Mouse (Mus musculus): ENCODE data around the gene Psen1. TPM values are rescaled to one million over a fixed set of nuclear protein-coding genes. Genes with fewer than 3 reads are reported as not detected.

Gene Psen1
- polyA plus RNA-seq, 1 experiment from 2014 or later = 61.3 TPM

GRCm38 (mm10) chr12:83742834-83743233 is 54.9 kb downstream of the Psen1 start:
- Histone ChIP-seq H3K27me3 (ENCODE audit: insufficient read depth, low read length) (no peaks in the 10 kb centered on the region), H3K4me3 (ENCODE audit: low read depth, low read length) (no peak overlapping the region), H3K4me2 (no peak overlapping the region), H3K27ac (ENCODE audit: low read depth) (no peak overlapping the region), H3K4me1 (ENCODE audit: insufficient read depth) (no peaks in the 10 kb centered on the region), H3K9me3 (ENCODE audit: low read depth, low read length) (no peaks in the 10 kb centered on the region), H3K9ac (no peak overlapping the region), H3K36me3 (ENCODE audit: insufficient read depth) (no peaks in the 10 kb centered on the region)
- no peak for DNase-seq
- no peak for ATAC-seq (ENCODE audit: insufficient read depth)
- TF ChIP-seq CTCF (IDR thresholded peaks at IDR 0.05; ENCODE audit: low read depth) = no peak
- WGBS = 74% methylated on average over 4 of the region's 4 CpGs

GRCm38 (mm10) chr12:83743712-83744111 is 55.8 kb downstream of the Psen1 start:
- no peak for ATAC-seq (ENCODE audit: insufficient read depth)
- WGBS = 45% methylated on average over 3 of the region's 3 CpGs
- H3K4me3 ChIP-seq (ENCODE audit: low read depth, low read length) = no peak overlapping the region

GRCm38 (mm10) chr12:83749186-83749585 is 61.2 kb downstream of the Psen1 start:
- Histone ChIP-seq H3K9me3 (ENCODE audit: low read depth, low read length) (no peaks in the 10 kb centered on the region), H3K36me3 (ENCODE audit: insufficient read depth) (no peaks in the 10 kb centered on the region), H3K4me1 (ENCODE audit: insufficient read depth) (peaks cover 5% of the 10 kb centered on the region), H3K4me3 (ENCODE audit: low read depth, low read length) (no peak overlapping the region), H3K9ac (no peak overlapping the region), H3K4me2 (no peak overlapping the region), H3K27me3 (ENCODE audit: insufficient read depth, low read length) (no peaks in the 10 kb centered on the region), H3K27ac (ENCODE audit: low read depth) (no peak overlapping the region)
- no peak for TF ChIP-seq CTCF (IDR thresholded peaks at IDR 0.05; ENCODE audit: low read depth)
- 53% methylated on average over 1 of the region's 1 CpGs for WGBS
- ATAC-seq (ENCODE audit: insufficient read depth) (no peak), DNase-seq (no peak)

More at GRCm38 (mm10) chr12:83743712-83744111, 55.8 kb downstream of the Psen1 start:
- no peaks in the 10 kb centered on the region for H3K27me3 ChIP-seq (ENCODE audit: insufficient read depth, low read length)
- no peaks in the 10 kb centered on the region for H3K9me3 ChIP-seq (ENCODE audit: low read depth, low read length)
- H3K4me1 ChIP-seq (ENCODE audit: insufficient read depth) = no peaks in the 10 kb centered on the region
- H3K36me3 ChIP-seq (ENCODE audit: insufficient read depth) = no peaks in the 10 kb centered on the region
- TF ChIP-seq CTCF (IDR thresholded peaks at IDR 0.05; ENCODE audit: low read depth) = no peak
- H3K4me2 ChIP-seq = no peak overlapping the region
- H3K9ac ChIP-seq = no peak overlapping the region
- no peak for DNase-seq
- H3K27ac ChIP-seq (ENCODE audit: low read depth) = no peak overlapping the region

GRCm38 (mm10) chr12:83752495-83752894 is 64.5 kb downstream of the Psen1 start:
- peak; percentile 97 for DNase-seq
- peak; percentile 92 for ATAC-seq (ENCODE audit: insufficient read depth)
- Histone ChIP-seq H3K36me3 (ENCODE audit: insufficient read depth) (no peaks in the 10 kb centered on the region), H3K4me1 (ENCODE audit: insufficient read depth) (peaks cover 5% of the 10 kb centered on the region), H3K27ac (ENCODE audit: low read depth) (no peak overlapping the region), H3K4me2 (no peak overlapping the region), H3K27me3 (ENCODE audit: insufficient read depth, low read length) (no peaks in the 10 kb centered on the region), H3K9ac (no peak overlapping the region), H3K9me3 (ENCODE audit: low read depth, low read length) (no peaks in the 10 kb centered on the region), H3K4me3 (ENCODE audit: low read depth, low read length) (no peak overlapping the region)
- no peak for TF ChIP-seq CTCF (IDR thresholded peaks at IDR 0.05; ENCODE audit: low read depth)
- 21% methylated on average over 2 of the region's 2 CpGs for WGBS

- Histone ChIP-seq H3K4me2 (no peak overlapping the region), H3K4me3 (ENCODE audit: low read depth, low read length) (no peak overlapping the region), H3K27ac (ENCODE audit: low read depth) (no peak overlapping the region), H3K4me1 (ENCODE audit: insufficient read depth) (peaks cover 11% of the 10 kb centered on the region; the same call in 1 of the 2 replicates), H3K9ac (no peak overlapping the region), H3K27me3 (ENCODE audit: insufficient read depth, low read length) (no peaks in the 10 kb centered on the region), H3K36me3 (ENCODE audit: insufficient read depth) (no peaks in the 10 kb centered on the region), H3K9me3 (ENCODE audit: low read depth, low read length) (no peaks in the 10 kb centered on the region)
- no peak for DNase-seq
- no peak for TF ChIP-seq CTCF (IDR thresholded peaks at IDR 0.05; ENCODE audit: low read depth)
- ATAC-seq (ENCODE audit: insufficient read depth) = no peak
- 68% methylated on average over 10 of the region's 10 CpGs for WGBS
These were observed 70.8 kb downstream of the Psen1 start for GRCm38 (mm10) chr12:83758735-83759134.

- no peaks in the 10 kb centered on the region for H3K27me3 ChIP-seq (ENCODE audit: insufficient read depth, low read length)
- DNase-seq (no peak), ATAC-seq (ENCODE audit: insufficient read depth) (no peak)
- H3K4me2 ChIP-seq = no peak overlapping the region
- H3K9ac ChIP-seq = no peak overlapping the region
- no peak for TF ChIP-seq CTCF (IDR thresholded peaks at IDR 0.05; ENCODE audit: low read depth)
- peaks cover 15% of the 10 kb centered on the region; the same call in 1 of the 2 replicates for H3K4me1 ChIP-seq (ENCODE audit: insufficient read depth)
- no peaks in the 10 kb centered on the region for H3K9me3 ChIP-seq (ENCODE audit: low read depth, low read length)
- WGBS = 64% methylated on average over 2 of the region's 2 CpGs
- no peak overlapping the region for H3K4me3 ChIP-seq (ENCODE audit: low read depth, low read length)
- H3K36me3 ChIP-seq (ENCODE audit: insufficient read depth) = no peaks in the 10 kb centered on the region
- H3K27ac ChIP-seq (ENCODE audit: low read depth) = no peak overlapping the region
These were observed 72.2 kb downstream of the Psen1 start for GRCm38 (mm10) chr12:83760201-83760600.

GRCm38 (mm10) chr12:83762706-83763105 is 74.8 kb downstream of the Psen1 start:
- Histone ChIP-seq H3K4me2 (no peak overlapping the region), H3K9me3 (ENCODE audit: low read depth, low read length) (no peaks in the 10 kb centered on the region), H3K27me3 (ENCODE audit: insufficient read depth, low read length) (no peaks in the 10 kb centered on the region), H3K36me3 (ENCODE audit: insufficient read depth) (no peaks in the 10 kb centered on the region), H3K27ac (ENCODE audit: low read depth) (no peak overlapping the region), H3K4me3 (ENCODE audit: low read depth, low read length) (no peak overlapping the region), H3K4me1 (ENCODE audit: insufficient read depth) (peaks cover 15% of the 10 kb centered on the region; the same call in 1 of the 2 replicates), H3K9ac (no peak overlapping the region)
- no peak for TF ChIP-seq CTCF (IDR thresholded peaks at IDR 0.05; ENCODE audit: low read depth)
- ATAC-seq (ENCODE audit: insufficient read depth) (no peak), DNase-seq (peak; percentile 27)
- WGBS = 24% methylated on average over 4 of the region's 4 CpGs

Data from lung, embryonic 14.5 days (tissue).